Mouse (Mus musculus): ENCODE data around the gene Cyld. TPM values are rescaled to one million over a fixed set of nuclear protein-coding genes. Genes with fewer than 3 reads are reported as not detected.

Cyld gene
- polyA plus RNA-seq, 1 experiment: 25.4 TPM

GRCm38 (mm10) chr8:88686226-88686905, 10.5 kb upstream of the Cyld start:
- Histone ChIP-seq H3K4me1 (ENCODE audit: control insufficient read depth, insufficient read depth, low read length) (peaks cover 6% of the 10 kb centered on the region), H3K4me3 (ENCODE audit: insufficient read depth, low read length) (no peak overlapping the region), H3K27ac (ENCODE audit: insufficient read depth, low read length) (no peak overlapping the region)
- TF ChIP-seq CTCF (IDR thresholded peaks at IDR 0.05; ENCODE audit: borderline replicate concordance, insufficient read depth, low read length) (no peak), POLR2A (IDR thresholded peaks at IDR 0.05; ENCODE audit: low read depth, low read length) (no peak)

- Histone ChIP-seq H3K4me3 (ENCODE audit: insufficient read depth, low read length) (no peak overlapping the region), H3K27ac (ENCODE audit: insufficient read depth, low read length) (no peak overlapping the region), H3K4me1 (ENCODE audit: control insufficient read depth, insufficient read depth, low read length) (peaks cover 8% of the 10 kb centered on the region)
- TF ChIP-seq POLR2A (IDR thresholded peaks at IDR 0.05; ENCODE audit: low read depth, low read length) (no peak), CTCF (IDR thresholded peaks at IDR 0.05; ENCODE audit: borderline replicate concordance, insufficient read depth, low read length) (no peak)
Observed at GRCm38 (mm10) chr8:88686906-88687235, 10.0 kb upstream of the Cyld start.

- Histone ChIP-seq H3K4me3 (ENCODE audit: insufficient read depth, low read length) (no peak overlapping the region), H3K4me1 (ENCODE audit: control insufficient read depth, insufficient read depth, low read length) (peaks cover 11% of the 10 kb centered on the region), H3K27ac (ENCODE audit: insufficient read depth, low read length) (no peak overlapping the region)
- no peak for TF ChIP-seq POLR2A (IDR thresholded peaks at IDR 0.05; ENCODE audit: low read depth, low read length)
- TF ChIP-seq CTCF (IDR thresholded peaks at IDR 0.05; ENCODE audit: borderline replicate concordance, insufficient read depth, low read length): no peak
Observed at GRCm38 (mm10) chr8:88689151-88689550, 7.7 kb upstream of the Cyld start.

- Histone ChIP-seq H3K4me1 (ENCODE audit: control insufficient read depth, insufficient read depth, low read length) (peaks cover 11% of the 10 kb centered on the region), H3K4me3 (ENCODE audit: insufficient read depth, low read length) (no peak overlapping the region)
Observed at GRCm38 (mm10) chr8:88689891-88690290, 6.9 kb upstream of the Cyld start.

GRCm38 (mm10) chr8:88691342-88691948, 5.4 kb upstream of the Cyld start:
- TF ChIP-seq POLR2A (IDR thresholded peaks at IDR 0.05; ENCODE audit: low read depth, low read length): no peak
- TF ChIP-seq CTCF (IDR thresholded peaks at IDR 0.05; ENCODE audit: borderline replicate concordance, insufficient read depth, low read length): no peak
- Histone ChIP-seq H3K4me1 (ENCODE audit: control insufficient read depth, insufficient read depth, low read length) (peaks cover 11% of the 10 kb centered on the region), H3K27ac (ENCODE audit: insufficient read depth, low read length) (no peak overlapping the region), H3K4me3 (ENCODE audit: insufficient read depth, low read length) (no peak overlapping the region)

More at GRCm38 (mm10) chr8:88689891-88690290, 6.9 kb upstream of the Cyld start:
- H3K27ac ChIP-seq (ENCODE audit: insufficient read depth, low read length): no peak overlapping the region
- TF ChIP-seq POLR2A (IDR thresholded peaks at IDR 0.05; ENCODE audit: low read depth, low read length): no peak
- no peak for TF ChIP-seq CTCF (IDR thresholded peaks at IDR 0.05; ENCODE audit: borderline replicate concordance, insufficient read depth, low read length)

- Histone ChIP-seq H3K27ac (ENCODE audit: insufficient read depth, low read length) (no peak overlapping the region), H3K4me3 (ENCODE audit: insufficient read depth, low read length) (no peak overlapping the region), H3K4me1 (ENCODE audit: control insufficient read depth, insufficient read depth, low read length) (peaks cover 11% of the 10 kb centered on the region)
- TF ChIP-seq CTCF (IDR thresholded peaks at IDR 0.05; ENCODE audit: borderline replicate concordance, insufficient read depth, low read length) (no peak), POLR2A (IDR thresholded peaks at IDR 0.05; ENCODE audit: low read depth, low read length) (no peak)
Observed at GRCm38 (mm10) chr8:88691961-88692360, 4.9 kb upstream of the Cyld start.

- no peak overlapping the region for H3K4me3 ChIP-seq (ENCODE audit: insufficient read depth, low read length)
- no peak overlapping the region for H3K27ac ChIP-seq (ENCODE audit: insufficient read depth, low read length)
- TF ChIP-seq POLR2A (IDR thresholded peaks at IDR 0.05; ENCODE audit: low read depth, low read length) (no peak), CTCF (IDR thresholded peaks at IDR 0.05; ENCODE audit: borderline replicate concordance, insufficient read depth, low read length) (no peak)
- H3K4me1 ChIP-seq (ENCODE audit: control insufficient read depth, insufficient read depth, low read length): peaks cover 11% of the 10 kb centered on the region
Observed at GRCm38 (mm10) chr8:88692866-88693265, 4.0 kb upstream of the Cyld start.

- Histone ChIP-seq H3K4me1 (ENCODE audit: control insufficient read depth, insufficient read depth, low read length) (peaks cover 11% of the 10 kb centered on the region), H3K4me3 (ENCODE audit: insufficient read depth, low read length) (no peak overlapping the region), H3K27ac (ENCODE audit: insufficient read depth, low read length) (no peak overlapping the region)
- no peak for TF ChIP-seq CTCF (IDR thresholded peaks at IDR 0.05; ENCODE audit: borderline replicate concordance, insufficient read depth, low read length)
- no peak for TF ChIP-seq POLR2A (IDR thresholded peaks at IDR 0.05; ENCODE audit: low read depth, low read length)
Observed at GRCm38 (mm10) chr8:88693376-88693775, 3.5 kb upstream of the Cyld start.

GRCm38 (mm10) chr8:88694291-88694690, 2.5 kb upstream of the Cyld start:
- Histone ChIP-seq H3K4me1 (ENCODE audit: control insufficient read depth, insufficient read depth, low read length) (peaks cover 11% of the 10 kb centered on the region), H3K4me3 (ENCODE audit: insufficient read depth, low read length) (no peak overlapping the region), H3K27ac (ENCODE audit: insufficient read depth, low read length) (no peak overlapping the region)
- TF ChIP-seq POLR2A (IDR thresholded peaks at IDR 0.05; ENCODE audit: low read depth, low read length) (no peak), CTCF (IDR thresholded peaks at IDR 0.05; ENCODE audit: borderline replicate concordance, insufficient read depth, low read length) (no peak)

- Histone ChIP-seq H3K4me1 (ENCODE audit: control insufficient read depth, insufficient read depth, low read length) (peaks cover 6% of the 10 kb centered on the region), H3K27ac (ENCODE audit: insufficient read depth, low read length) (no peak overlapping the region), H3K4me3 (ENCODE audit: insufficient read depth, low read length) (peak overlapping the region; percentile 28)
- TF ChIP-seq POLR2A (IDR thresholded peaks at IDR 0.05; ENCODE audit: low read depth, low read length): 0 out of 2 replicates have a peak, but pooled peaks have one; percentile 13
- TF ChIP-seq CTCF (IDR thresholded peaks at IDR 0.05; ENCODE audit: borderline replicate concordance, insufficient read depth, low read length): no peak
Observed at GRCm38 (mm10) chr8:88696228-88696627, 600 bp upstream of the Cyld start.

Measured in embryonic fibroblast, embryonic 13.5 days (primary cell).